Mouse (Mus musculus) fibroblast of lung, adult 2 months (primary cell): ENCODE results near the gene Dpt.
"Not testable (repeated sequence)": the region's sequence is repeated elsewhere in the genome, so short reads cannot be mapped to it uniquely, and the experiment has no call there.

Source experiments
- DNase-seq: peaks from one replicate; pipeline ENCODE4 v3.0.0-alpha.2; 2011; ENCODE audit warnings: low read depth

The Dpt gene

DNA sequence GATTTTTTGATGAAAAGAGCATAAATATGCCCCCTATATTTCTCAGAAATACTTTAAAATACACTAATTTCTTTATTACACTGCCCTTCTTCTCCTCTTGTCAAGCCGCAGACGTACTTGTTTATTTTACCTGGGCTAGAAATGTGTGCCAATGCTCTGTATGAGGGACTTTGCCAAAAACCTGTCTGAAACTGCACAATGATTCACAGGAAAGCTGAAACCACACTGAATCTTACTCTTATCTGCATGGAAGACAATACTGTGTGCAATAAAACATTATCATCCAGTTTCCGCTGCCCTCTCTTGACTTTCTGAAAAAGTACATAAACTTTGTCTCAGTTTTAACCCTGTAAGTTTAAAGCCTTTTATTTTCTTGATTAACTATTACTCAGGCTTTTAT, 20.9 kb downstream of the Dpt start:
- DNase-seq, result no peak

GRCm38 (mm10) chr1:164821307-164821706, 24.9 kb downstream of the Dpt start:
- no peak for DNase-seq

DNA sequence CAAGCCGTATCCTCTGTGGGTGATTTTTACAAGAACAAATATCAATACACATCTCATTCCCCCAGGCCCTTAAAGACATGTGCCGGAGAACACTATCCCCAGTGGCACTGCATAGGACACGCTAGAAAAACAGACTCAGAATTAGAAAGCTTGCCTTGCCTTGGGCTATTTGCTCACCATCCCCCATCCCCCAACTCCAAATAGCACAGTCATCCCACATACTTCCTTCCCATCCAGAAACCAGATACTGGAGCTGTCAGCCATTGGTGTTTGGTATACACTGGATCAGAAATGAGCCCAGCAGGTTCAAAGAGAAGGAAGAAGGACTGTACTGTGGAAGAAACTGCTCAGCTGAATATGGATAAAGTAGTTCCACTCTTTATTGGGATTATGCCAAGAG, 25.4 kb downstream of the Dpt start:
- DNase-seq, result no peak

GRCm38 (mm10) chr1:164822268-164822667, 25.8 kb downstream of the Dpt start:
- no peak for DNase-seq

DNA sequence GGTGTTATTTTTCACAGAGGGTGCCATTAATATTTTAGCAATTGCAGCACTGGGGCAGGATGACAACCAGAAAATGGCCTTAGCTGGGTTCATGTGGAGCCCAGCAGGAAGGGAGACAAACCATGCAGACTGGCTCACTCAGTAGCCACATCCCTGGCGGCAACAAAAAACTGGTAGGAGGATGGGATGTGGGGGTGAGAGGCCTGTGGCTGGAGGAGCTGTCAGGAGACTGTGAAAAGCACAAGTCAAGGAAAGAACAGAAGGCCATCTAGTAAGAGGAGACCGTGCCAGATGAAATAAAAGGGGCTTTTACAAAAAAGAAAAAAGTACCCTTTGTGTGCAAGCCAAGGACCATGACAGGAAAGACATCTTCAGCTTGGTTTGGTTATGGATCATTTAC, 28.5 kb downstream of the Dpt start:
- no peak for DNase-seq

- no peak for DNase-seq
These were observed 33.4 kb downstream of the Dpt start for GRCm38 (mm10) chr1:164829881-164830280.

DNA sequence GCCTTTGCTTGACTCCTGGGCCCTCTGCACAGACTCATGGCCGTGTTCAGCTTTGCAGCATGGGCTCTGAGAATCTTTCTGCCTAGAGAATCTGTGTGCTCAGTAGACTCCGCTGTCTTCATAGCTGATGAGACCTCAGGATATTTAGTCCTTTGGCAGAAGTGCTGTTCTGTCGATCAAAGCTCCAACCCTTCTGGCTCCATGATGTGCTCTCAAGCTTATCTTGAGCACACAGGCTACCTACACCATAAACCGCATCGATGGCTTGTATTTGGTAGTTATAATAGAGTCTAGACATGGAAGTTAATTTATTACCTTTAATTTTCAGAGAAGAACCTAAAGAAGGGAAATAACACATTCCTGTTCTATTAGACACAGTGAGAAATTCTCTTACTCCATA, 36.0 kb downstream of the Dpt start:
- no peak for DNase-seq

DNA sequence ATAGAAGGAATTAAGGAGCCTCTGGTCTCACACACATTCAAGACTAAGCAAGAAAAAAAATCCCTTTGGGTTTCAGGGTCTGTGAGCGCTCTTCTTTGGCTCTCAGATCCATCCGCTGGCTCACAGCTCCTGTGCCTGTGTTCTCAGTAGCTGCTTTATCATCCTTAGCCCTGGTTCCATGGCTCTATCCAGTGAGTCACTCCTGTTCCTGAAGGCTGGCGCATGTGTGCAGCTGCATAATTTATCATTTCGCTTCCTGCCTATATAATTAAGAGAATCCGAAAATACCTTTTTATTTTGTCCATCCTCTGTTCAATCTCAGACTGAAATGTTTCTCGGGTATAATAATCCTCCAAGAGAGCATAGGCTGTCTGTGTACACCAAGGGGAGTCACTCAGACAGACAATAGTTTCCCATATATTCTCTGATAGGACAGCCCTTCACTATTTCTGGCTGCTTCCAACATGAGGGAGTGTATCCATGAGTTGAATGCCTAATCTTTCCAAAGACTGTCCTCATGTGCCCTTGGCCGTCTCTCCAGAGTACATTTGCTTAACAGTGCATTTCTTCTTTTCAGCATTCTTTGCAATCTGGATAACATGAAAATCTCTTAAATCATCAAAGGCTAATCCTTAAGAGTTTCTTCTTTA, 52.3 kb downstream of the Dpt start:
- DNase-seq, result no peak

GRCm38 (mm10) chr1:164855700-164856099, 59.3 kb downstream of the Dpt start:
- not testable (repeated sequence) for DNase-seq

DNA sequence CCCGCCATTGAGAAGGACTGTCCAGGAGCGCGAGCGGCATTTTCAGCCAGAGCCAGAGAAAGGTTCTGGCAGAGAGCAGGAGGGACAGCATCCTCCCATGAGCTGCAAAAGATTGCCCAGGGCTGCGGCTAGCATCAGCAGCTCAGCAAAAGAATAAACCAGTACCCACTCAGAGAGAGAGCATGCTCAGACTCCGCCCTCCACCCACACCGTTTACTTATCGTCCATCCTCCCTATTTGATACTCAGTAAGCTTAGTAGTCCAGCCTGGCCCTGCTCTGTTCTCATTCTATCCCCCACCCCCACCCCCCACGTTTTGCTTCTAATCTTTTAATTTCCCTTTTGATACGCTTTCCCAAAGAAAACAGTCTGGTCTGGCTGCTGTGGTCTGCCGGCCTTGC, 63.5 kb downstream of the Dpt start:
- DNase-seq, result no peak

DNA sequence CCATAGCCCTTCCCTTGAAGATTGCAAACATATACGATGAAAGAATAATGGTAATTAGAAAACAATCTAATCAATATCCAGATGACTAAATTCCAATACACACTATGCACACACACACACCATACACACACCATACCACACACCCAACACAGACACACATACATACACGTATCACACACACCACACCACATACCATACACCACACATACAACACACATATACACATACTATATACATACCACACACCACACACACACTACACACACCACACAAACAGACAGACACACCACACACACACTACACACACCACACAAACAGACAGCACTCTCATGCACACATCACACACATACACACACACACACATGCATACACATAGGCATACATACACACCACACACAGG, 64.3 kb downstream of the Dpt start:
- no peak for DNase-seq

- DNase-seq, result no peak
These were observed 65.1 kb downstream of the Dpt start for GRCm38 (mm10) chr1:164861501-164861900.

- no peak for DNase-seq
These were observed 66.8 kb downstream of the Dpt start for GRCm38 (mm10) chr1:164862946-164863883.

GRCm38 (mm10) chr1:164864666-164865065, 68.2 kb downstream of the Dpt start:
- DNase-seq, result no peak

- no peak for DNase-seq
These were observed 74.2 kb downstream of the Dpt start for GRCm38 (mm10) chr1:164870694-164871093.
